Mouse (Mus musculus) heart, embryonic 14.5 days (tissue): ENCODE data around the gene Fadd. TPM values are rescaled to one million over a fixed set of nuclear protein-coding genes. Genes with fewer than 3 reads are reported as not detected.

Source experiments
- ATAC-seq: fragments of 200-750 bp; cut with Nextera tagmentation; 2 replicates; pipeline ENCODE4 v1.8.0; 2017; ENCODE audit warnings: low read depth, moderate TSS enrichment; ENCODE audit not compliant: insufficient number of reproducible peaks, insufficient read depth, low FRiP score
- H3K27ac ChIP-seq, 2 experiments: fragments of 200-500 bp in 1 of 2; fragments of 300-500 bp in 1 of 2; sonication (generic) in 1 of 2; replicated peaks in 1 of 2; 2 replicates each; pipeline ENCODE4 v1.5.1; 2012 to 2014; ENCODE audit warnings: low read depth in 2 of 2, low read length in 2 of 2, control low read depth in 1 of 2, mild to moderate bottlenecking in 1 of 2, mixed read lengths in 1 of 2; ENCODE audit not compliant: control insufficient read depth in 1 of 2, insufficient read depth in 1 of 2
- H3K27me3 ChIP-seq: fragments of 300-500 bp; sonication (generic); 2 replicates; pipeline ENCODE4 v1.6.1; 2014; ENCODE audit warnings: mild to moderate bottlenecking, low read length, control low read depth; ENCODE audit not compliant: control insufficient read depth, insufficient read depth
- H3K36me3 ChIP-seq: fragments of 300-500 bp; sonication (generic); 2 replicates; pipeline ENCODE4 v1.6.1; 2014; ENCODE audit warnings: mild to moderate bottlenecking, control low read depth, low read length, mixed read lengths; ENCODE audit not compliant: control insufficient read depth, insufficient read depth
- H3K4me1 ChIP-seq, 2 experiments: fragments of 200-500 bp in 1 of 2; fragments of 300-500 bp in 1 of 2; sonication (generic) in 1 of 2; 2 replicates each; pipeline ENCODE4 v1.6.1; 2012 to 2014; ENCODE audit warnings: low read length in 2 of 2, control low read depth in 1 of 2, mixed read lengths in 1 of 2; ENCODE audit not compliant: control insufficient read depth in 2 of 2, insufficient read depth in 2 of 2
- H3K4me2 ChIP-seq: fragments of 300-500 bp; sonication (generic); 2 replicates; pipeline ENCODE4 v1.6.1; 2014; ENCODE audit warnings: mild to moderate bottlenecking, low read length
- H3K4me3 ChIP-seq, 2 experiments: fragments of 200-500 bp in 1 of 2; fragments of 300-500 bp in 1 of 2; sonication (generic) in 1 of 2; 2 replicates each; pipeline ENCODE4 v1.5.1; 2012 to 2014; ENCODE audit warnings: low read length in 2 of 2, mild to moderate bottlenecking in 2 of 2, control low read depth in 1 of 2, low read depth in 1 of 2, moderate library complexity in 1 of 2; ENCODE audit not compliant: control insufficient read depth in 1 of 2, insufficient read depth in 1 of 2
- H3K9ac ChIP-seq: fragments of 300-500 bp; sonication (generic); 2 replicates; pipeline ENCODE4 v1.6.1; 2014; ENCODE audit warnings: mild to moderate bottlenecking, low read length
- H3K9me3 ChIP-seq: fragments of 300-500 bp; sonication (generic); 2 replicates; pipeline ENCODE4 v1.6.1; 2016; ENCODE audit warnings: low read length, control low read depth; ENCODE audit not compliant: control insufficient read depth
- WGBS: fragments of 180-500 bp; shearing (Covaris S2); extraction: QIAGEN DNeasy Blood & Tissue Kit; methylation state at CpG from one replicate; pipeline ENCODE4 v1.1.7; 2014; 5-methylcytosine and 5-hydroxymethylcytosine counted together
- polyA plus RNA-seq: library from polyadenylated mRNA; unstranded; fragments of >200 nt; fragmentation: Nextera tagmentation; extraction: Ambion mirVana; gene quantifications from 2 replicates; pipeline ENCODE4 v1.2.1, GENCODE M21; 2014

Gene Fadd
- 12.7 and 13.3 TPM in 2 replicates for polyA plus RNA-seq

GRCm38 (mm10) chr7:144582284-144582980 lies at the start of gene Fadd:
TSS of gene Fadd (minus strand) at chr7:144582463.
- ATAC-seq = peak; percentile 79
- Histone ChIP-seq H3K4me1 (peaks cover 4 to 23% of the 10 kb centered on the region in 2 experiments; a peak in 3 of 4 replicates), H3K9me3 (no peaks in the 10 kb centered on the region), H3K4me3 (peak within 1 kb of the TSS; percentile 69 to 89), H3K9ac (peak within 1 kb of the TSS; percentile 84), H3K27me3 (0 out of 2 replicates have a peak, but pooled peaks cover 4% of the 10 kb centered on the region), H3K4me2 (peak within 1 kb of the TSS; percentile 75), H3K36me3 (peaks cover 24% of the 10 kb centered on the region), H3K27ac (peak within 1 kb of the TSS; percentile 93 to 95)
- WGBS = 1% methylated on average over 34 of the region's 34 CpGs

- H3K36me3 ChIP-seq = no peaks in the 10 kb centered on the region
- no peaks in the 10 kb centered on the region for H3K9me3 ChIP-seq
- H3K27ac ChIP-seq = no peak overlapping the region
- no peak for ATAC-seq
- no peak overlapping the region for H3K9ac ChIP-seq
- no peak overlapping the region for H3K4me3 ChIP-seq
- 80% methylated on average over 3 of the region's 3 CpGs for WGBS
- H3K4me1 ChIP-seq = peaks cover 5 to 9% of the 10 kb centered on the region in 2 experiments; a peak in 3 of 4 replicates
- 0 out of 2 replicates have a peak, but pooled peaks cover 5% of the 10 kb centered on the region for H3K27me3 ChIP-seq
- H3K4me2 ChIP-seq = no peak overlapping the region
Observed at GRCm38 (mm10) chr7:144630622-144631021, 48.4 kb upstream of the Fadd start.

- no peak overlapping the region for H3K9ac ChIP-seq
- WGBS = 53% methylated on average over 3 of the region's 3 CpGs
- H3K9me3 ChIP-seq = no peaks in the 10 kb centered on the region
- 0 out of 2 replicates have a peak, but pooled peaks cover 5% of the 10 kb centered on the region for H3K27me3 ChIP-seq
- peaks cover 0 to 4% of the 10 kb centered on the region in 2 experiments; a peak in 1 of 4 replicates for H3K4me1 ChIP-seq
- H3K27ac ChIP-seq = no peak overlapping the region
- no peak overlapping the region for H3K4me3 ChIP-seq
- no peak for ATAC-seq
- H3K4me2 ChIP-seq = no peak overlapping the region
- H3K36me3 ChIP-seq = no peaks in the 10 kb centered on the region
Observed at GRCm38 (mm10) chr7:144628334-144628915, 46.2 kb upstream of the Fadd start.

- no peak overlapping the region for H3K27ac ChIP-seq
Observed at GRCm38 (mm10) chr7:144627606-144628333, 45.5 kb upstream of the Fadd start.

GRCm38 (mm10) chr7:144626042-144626441 lies 43.8 kb upstream of the Fadd start:
- H3K36me3 ChIP-seq = no peaks in the 10 kb centered on the region
- no peak overlapping the region for H3K27ac ChIP-seq
- no peak for ATAC-seq
- WGBS = 82% methylated on average over 2 of the region's 2 CpGs
- H3K4me3 ChIP-seq = no peak overlapping the region
- H3K9ac ChIP-seq = no peak overlapping the region
- peaks cover 0 to 4% of the 10 kb centered on the region in 2 experiments; a peak in 1 of 4 replicates for H3K4me1 ChIP-seq
- H3K9me3 ChIP-seq = peaks cover 5% of the 10 kb centered on the region; the same call in 1 of the 2 replicates
- H3K4me2 ChIP-seq = no peak overlapping the region
- 0 out of 2 replicates have a peak, but pooled peaks cover 5% of the 10 kb centered on the region for H3K27me3 ChIP-seq

More at GRCm38 (mm10) chr7:144627606-144628333, 45.5 kb upstream of the Fadd start:
- Histone ChIP-seq H3K4me1 (peaks cover 0 to 4% of the 10 kb centered on the region in 2 experiments; a peak in 1 of 4 replicates), H3K4me3 (no peak overlapping the region), H3K9ac (no peak overlapping the region), H3K36me3 (no peaks in the 10 kb centered on the region), H3K9me3 (no peaks in the 10 kb centered on the region), H3K27me3 (0 out of 2 replicates have a peak, but pooled peaks cover 5% of the 10 kb centered on the region), H3K4me2 (no peak overlapping the region)
- WGBS = 60% methylated on average over 13 of the region's 13 CpGs
- ATAC-seq = no peak

GRCm38 (mm10) chr7:144620721-144621681 lies 38.7 kb upstream of the Fadd start:
- 71% methylated on average over 22 of the region's 22 CpGs for WGBS
- H3K9me3 ChIP-seq = peaks cover 5% of the 10 kb centered on the region; the same call in 1 of the 2 replicates
- H3K4me3 ChIP-seq = no peak overlapping the region
- H3K4me2 ChIP-seq = no peak overlapping the region
- no peaks in the 10 kb centered on the region; a peak in 1 of 4 replicates for H3K4me1 ChIP-seq
- H3K27me3 ChIP-seq = no peaks in the 10 kb centered on the region
- no peak overlapping the region for H3K9ac ChIP-seq
- no peak for ATAC-seq
- H3K27ac ChIP-seq = no peak overlapping the region
- H3K36me3 ChIP-seq = no peaks in the 10 kb centered on the region
